ENCODE assay signal across 12 mouse cellular contexts in the genomic region with DNA sequence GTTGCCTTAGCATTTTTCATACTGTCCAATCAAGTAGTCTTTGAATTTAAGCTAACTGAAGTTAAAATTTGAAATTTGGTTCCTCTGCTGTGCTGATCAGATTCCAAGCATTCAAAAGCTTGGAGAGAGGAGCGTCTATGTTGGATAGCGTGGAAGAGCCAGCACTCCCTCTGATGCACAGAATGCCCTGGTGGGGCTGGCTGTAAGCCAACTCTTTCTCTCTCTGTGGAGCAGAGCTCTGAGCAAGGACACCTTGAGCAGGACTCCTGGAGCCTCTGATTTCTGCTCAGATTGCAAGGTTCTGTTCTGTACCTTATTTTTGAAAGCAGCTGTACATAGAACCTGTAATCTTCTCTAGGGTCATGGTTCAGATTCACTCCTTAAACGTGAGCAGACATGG. TPM values are rescaled to one million over a fixed set of nuclear protein-coding genes. Genes with fewer than 3 reads are reported as not detected.
DNase-seq lines count a peak whose midpoint lies in the region; ATAC-seq and TF ChIP-seq lines count a peak whose summit lies in the region.
"Had no signal": no experiment of that assay in that cellular context is flagged by ENCODE, and none has a peak within 500 bp of the region (broad histone marks: within the 10 kb centered on the region; RNA-seq: fewer than 3 reads in every experiment).

No protein-coding gene starts in this region.

- no peak overlapping the region for H3K4me2 ChIP-seq in limb, embryonic 14.5 days (replicated peaks; ENCODE audit: low read depth, low read length, severe bottlenecking)
- no peak overlapping the region for H3K4me2 ChIP-seq in intestine, embryonic 16.5 days (ENCODE audit: low read depth, low read length)
- H3K4me2 ChIP-seq: embryonic facial prominence, embryonic 13.5 days; hindbrain, embryonic 13.5 days; limb, embryonic 12.5 days; midbrain, embryonic 12.5 days had no signal

- no peak overlapping the region for H3K9ac ChIP-seq in limb, embryonic 14.5 days (ENCODE audit: low read depth, low read length, severe bottlenecking)
- no peak overlapping the region for H3K9ac ChIP-seq in intestine, embryonic 16.5 days (ENCODE audit: low read depth, low read length)
- H3K9ac ChIP-seq: embryonic facial prominence, embryonic 13.5 days; hindbrain, embryonic 13.5 days; limb, embryonic 12.5 days; midbrain, embryonic 12.5 days had no signal

- intact Hi-C loops in heart, postnatal 10 days (cut with DNase I), result no loop called here

- peak; percentile 51 for DNase-seq in limb, embryonic 14.5 days (ENCODE audit: low spot score)
- DNase-seq in limb, embryonic 10.5 days (ENCODE audit: low spot score), result no peak
- peak; percentile 74 to 82 for DNase-seq in adrenal gland, adult (ENCODE audit: inconsistent age in 2 of 2, low spot score in 1 of 2)
- peak; percentile 43 for DNase-seq in brain, adult 2 months (ENCODE audit: low read depth, low spot score)
- peak; percentile 63 to 66 for DNase-seq in heart, postnatal 10 days
- no peak for DNase-seq in left cerebral cortex, adult 9 months (ENCODE audit: low spot score in 2 of 2)
- DNase-seq in Muller cell, postnatal 12 days (ENCODE audit: inconsistent ontology term), result no peak

- 45% methylated on average over 3 of the region's 3 CpGs for WGBS in limb, embryonic 14.5 days
- WGBS in limb, embryonic 10.5 days, result 73% methylated on average over 3 of the region's 3 CpGs
- 36% methylated on average over 3 of the region's 3 CpGs for WGBS in intestine, embryonic 16.5 days

- H3K4me1 ChIP-seq in limb, embryonic 14.5 days (ENCODE audit: control insufficient read depth, insufficient read depth, low read length), result no peaks in the 10 kb centered on the region
- no peaks in the 10 kb centered on the region for H3K4me1 ChIP-seq in limb, embryonic 10.5 days
- peaks cover 4% of the 10 kb centered on the region; the same call in 1 of the 2 replicates for H3K4me1 ChIP-seq in intestine, embryonic 16.5 days (ENCODE audit: control insufficient read depth, insufficient read depth, low read length)
- H3K4me1 ChIP-seq: embryonic facial prominence, embryonic 13.5 days; hindbrain, embryonic 13.5 days; limb, embryonic 12.5 days; midbrain, embryonic 12.5 days had no signal

- TF ChIP-seq POLR2A in limb, embryonic 14.5 days (IDR thresholded peaks at IDR 0.05; ENCODE audit: borderline replicate concordance, extremely low read depth, insufficient read depth, insufficient read length), result no peak

- H3K9me3 ChIP-seq in limb, embryonic 14.5 days (ENCODE audit: control insufficient read depth, low read length), result no peaks in the 10 kb centered on the region
- H3K9me3 ChIP-seq in limb, embryonic 10.5 days (replicated peaks), result no peaks in the 10 kb centered on the region
- no peaks in the 10 kb centered on the region for H3K9me3 ChIP-seq in intestine, embryonic 16.5 days (ENCODE audit: control insufficient read depth, low read length)
- H3K9me3 ChIP-seq: embryonic facial prominence, embryonic 13.5 days; hindbrain, embryonic 13.5 days; midbrain, embryonic 12.5 days had no signal

- H3K27ac ChIP-seq in limb, embryonic 14.5 days (replicated peaks; ENCODE audit: low read depth, low read length), result no peak overlapping the region
- H3K27ac ChIP-seq in limb, embryonic 10.5 days, result no peak overlapping the region
- H3K27ac ChIP-seq in intestine, embryonic 16.5 days (ENCODE audit: low read length), result no peak overlapping the region
- H3K27ac ChIP-seq: embryonic facial prominence, embryonic 13.5 days; hindbrain, embryonic 13.5 days; limb, embryonic 12.5 days; midbrain, embryonic 12.5 days had no signal

- H3K27me3 ChIP-seq in limb, embryonic 14.5 days (ENCODE audit: control insufficient read depth, insufficient read depth, low read length), result no peaks in the 10 kb centered on the region
- no peaks in the 10 kb centered on the region for H3K27me3 ChIP-seq in limb, embryonic 10.5 days (ENCODE audit: low read depth, poor library complexity, severe bottlenecking)
- no peaks in the 10 kb centered on the region for H3K27me3 ChIP-seq in intestine, embryonic 16.5 days (replicated peaks; ENCODE audit: control insufficient read depth, insufficient read depth, low read length)
- H3K27me3 ChIP-seq: embryonic facial prominence, embryonic 13.5 days; hindbrain, embryonic 13.5 days; limb, embryonic 12.5 days; midbrain, embryonic 12.5 days had no signal

- ATAC-seq in limb, embryonic 14.5 days (ENCODE audit: low FRiP score, low read depth), result no peak
- ATAC-seq in intestine, embryonic 16.5 days, result no peak

- no peak overlapping the region for H3K4me3 ChIP-seq in limb, embryonic 14.5 days (replicated peaks; ENCODE audit: low read length)
- H3K4me3 ChIP-seq in limb, embryonic 10.5 days, result no peak overlapping the region
- no peak overlapping the region for H3K4me3 ChIP-seq in intestine, embryonic 16.5 days (ENCODE audit: low read length)
- H3K4me3 ChIP-seq: embryonic facial prominence, embryonic 13.5 days; hindbrain, embryonic 13.5 days; limb, embryonic 12.5 days; midbrain, embryonic 12.5 days had no signal

- H3K36me3 ChIP-seq in limb, embryonic 14.5 days (ENCODE audit: control insufficient read depth, insufficient read depth, low read length), result no peaks in the 10 kb centered on the region
- no peaks in the 10 kb centered on the region for H3K36me3 ChIP-seq in limb, embryonic 10.5 days
- no peaks in the 10 kb centered on the region for H3K36me3 ChIP-seq in intestine, embryonic 16.5 days (ENCODE audit: control insufficient read depth, insufficient read depth, low read length)
- H3K36me3 ChIP-seq: embryonic facial prominence, embryonic 13.5 days; hindbrain, embryonic 13.5 days; limb, embryonic 12.5 days; midbrain, embryonic 12.5 days had no signal

RNA-seq across cellular contexts. Expression of gene Sppl2a, which starts 16.8 kb away (rescaled TPM):
- 35.9 and 42.1 TPM in 2 replicates for polyA plus RNA-seq in limb, embryonic 14.5 days (2012; rRNA removed)
- polyA plus RNA-seq in limb, embryonic 14.5 days (2014; fragmentation: Nextera tagmentation; extraction: Ambion mirVana), result 63.3 and 65.4 TPM in 2 replicates
- polyA plus RNA-seq in limb, embryonic 10.5 days (2016; fragmentation: Nextera tagmentation; extraction: Ambion mirVana), result 24.6 and 34.7 TPM in 2 replicates
- total RNA-seq in heart, postnatal 10 days (2021), result 10 to 100 TPM; 49.6 to 51.3 TPM
- 57.8 and 64.3 TPM in 2 replicates for polyA plus RNA-seq in intestine, embryonic 16.5 days (2015; fragmentation: Nextera tagmentation; extraction: Ambion mirVana)

RNA-seq across cellular contexts. Expression of gene Ap4e1, which starts 58.7 kb away (rescaled TPM):
- 10.6 and 12.1 TPM in 2 replicates for polyA plus RNA-seq in limb, embryonic 14.5 days (2012; rRNA removed)
- polyA plus RNA-seq in limb, embryonic 14.5 days (2014; fragmentation: Nextera tagmentation; extraction: Ambion mirVana), result 8.9 and 9.5 TPM in 2 replicates
- 12.5 and 13.9 TPM in 2 replicates for polyA plus RNA-seq in limb, embryonic 10.5 days (2016; fragmentation: Nextera tagmentation; extraction: Ambion mirVana)
- total RNA-seq in heart, postnatal 10 days (2021), result 1 to 10 TPM; 7.4 to 9.6 TPM
- polyA plus RNA-seq in intestine, embryonic 16.5 days (2015; fragmentation: Nextera tagmentation; extraction: Ambion mirVana), result 6.9 and 7.6 TPM in 2 replicates

Comparison
In these comparisons a context has a peak if more than half of its experiments do, and no peak if none do; other contexts are left out.
1. DNase-seq: peak in limb, embryonic 14.5 days (single experiment), adrenal gland, adult (2 of 2), brain, adult 2 months (single experiment) and heart, postnatal 10 days (2 of 2); none in limb, embryonic 10.5 days (single experiment), left cerebral cortex, adult 9 months (0 of 2) and Muller cell, postnatal 12 days (single experiment).